19 mouse cellular contexts compared by ENCODE assay signal in the genomic region with DNA sequence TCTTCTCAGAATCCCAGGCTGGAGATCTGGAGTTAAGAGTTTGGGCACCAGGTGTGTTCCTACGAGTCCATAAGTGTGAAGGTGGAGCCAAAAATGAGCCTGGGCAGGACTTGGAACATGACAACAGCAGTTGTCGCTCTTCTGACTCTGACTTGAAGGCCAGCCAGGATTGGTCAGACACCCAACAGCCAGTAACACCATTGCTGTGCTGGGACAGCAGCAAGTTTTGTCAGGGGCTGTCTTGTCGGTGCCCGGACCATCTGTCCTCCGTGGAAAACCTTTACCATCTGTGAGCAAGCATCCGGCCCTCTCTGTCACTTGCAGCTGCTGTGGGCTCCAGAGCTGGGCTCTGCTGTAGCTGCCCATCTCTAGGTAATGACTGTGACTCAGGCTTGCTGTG. TPM values are rescaled to one million over a fixed set of nuclear protein-coding genes. Genes with fewer than 3 reads are reported as not detected.
DNase-seq lines count a peak whose midpoint lies in the region.
"Had no signal": no experiment of that assay in that cellular context is flagged by ENCODE, and none has a peak within 500 bp of the region (broad histone marks: within the 10 kb centered on the region; RNA-seq: fewer than 3 reads in every experiment).

No protein-coding gene starts in this region.

- intact Hi-C loops in gastrocnemius, postnatal 36 days (cut with DNase I), result loop anchor here (5.0 kb wide), 1 partner anchor 39 kb away; no protein-coding TSS in a partner anchor
- intact Hi-C loops in left cerebral cortex, postnatal 4 days (cut with DNase I), result no loop called here
- intact Hi-C loops in left cerebral cortex, postnatal 36 days (cut with DNase I), result loop anchor here (5.0 kb wide), 1 partner anchor 44 kb away; no protein-coding TSS in a partner anchor

- DNase-seq in cerebellum, postnatal 10 days, result peak; percentile 81 to 89
- no peak for DNase-seq in cerebellum, adult 8-10 months
- DNase-seq in gastrocnemius, postnatal 25 days, result peak; percentile 9
- no peak for DNase-seq in gastrocnemius, postnatal 36 days
- DNase-seq in left cerebral cortex, postnatal 4 days, result peak; percentile 81
- no peak for DNase-seq in left cerebral cortex, postnatal 36 days (ENCODE audit: low spot score in 2 of 2)
- DNase-seq in retina, postnatal 1 day, result peak; percentile 29
- DNase-seq: adrenal gland, adult 8-10 months; forebrain, postnatal 0 days; heart, adult 11 months; kidney, adult 2 months; lung, adult 18-20 months; lung, postnatal 10 days; right cerebral cortex, postnatal 14 days; thymus, postnatal 25 days had no signal

RNA-seq across cellular contexts. Expression of a gene that starts 23.7 kb away (rescaled TPM):
- 10 to 100 TPM; 27.5 to 31.2 TPM for total RNA-seq in gastrocnemius, postnatal 25 days (2021)
- 10 to 100 TPM; 24.2 to 33.4 TPM for total RNA-seq in gastrocnemius, postnatal 36 days (2021)
- 100 to 1,000 TPM; 368 to 407 TPM for total RNA-seq in left cerebral cortex, postnatal 4 days (2021)
- total RNA-seq in left cerebral cortex, postnatal 36 days (2021), result 100 to 1,000 TPM; 110 to 129 TPM
- total RNA-seq: hematopoietic stem cell, adult 5-6 weeks had no signal

RNA-seq across cellular contexts. Expression of a gene that starts 27.4 kb away (rescaled TPM):
- total RNA-seq in gastrocnemius, postnatal 25 days (2021), result under 1 TPM; 0.26 to 0.56 TPM
- under 1 TPM; 0.22 to 0.43 TPM for total RNA-seq in gastrocnemius, postnatal 36 days (2021)
- not detected for total RNA-seq in left cerebral cortex, postnatal 4 days (2021)
- total RNA-seq in left cerebral cortex, postnatal 36 days (2021), result not detected
- total RNA-seq: forebrain, postnatal 0 days; hematopoietic stem cell, adult 5-6 weeks; layer of hippocampus, adult 18-20 months; layer of hippocampus, postnatal 36 days; left cerebral cortex, postnatal 10 days had no signal

RNA-seq across cellular contexts. Expression of a gene that starts 53.2 kb away (rescaled TPM):
- 1 to 10 TPM; 1.4 to 2.0 TPM for total RNA-seq in gastrocnemius, postnatal 25 days (2021)
- 1 to 10 TPM; 1.4 to 2.6 TPM for total RNA-seq in gastrocnemius, postnatal 36 days (2021)
- 1 to 10 TPM; 6.7 to 7.0 TPM for total RNA-seq in left cerebral cortex, postnatal 4 days (2021)
- total RNA-seq in left cerebral cortex, postnatal 36 days (2021), result 1 to 10 TPM; 5.7 to 5.8 TPM
- total RNA-seq: hematopoietic stem cell, adult 5-6 weeks had no signal

Comparison
In these comparisons a context has a peak if more than half of its experiments do, and no peak if none do; other contexts are left out.
1. DNase-seq: peak in cerebellum, postnatal 10 days (2 of 2), gastrocnemius, postnatal 25 days (single experiment), left cerebral cortex, postnatal 4 days (single experiment) and retina, postnatal 1 day (single experiment); none in cerebellum, adult 8-10 months (single experiment), gastrocnemius, postnatal 36 days (0 of 2) and left cerebral cortex, postnatal 36 days (0 of 2).